Mouse (Mus musculus) heart, adult 18-20 months (tissue): ENCODE data around the gene Nacc2. TPM values are rescaled to one million over a fixed set of nuclear protein-coding genes. Genes with fewer than 3 reads are reported as not detected.

Experiments
- DNase-seq, 2 experiments: peaks; one replicate each; pipeline ENCODE4 v3.0.0; 2021 to 2022; ENCODE audit warnings: mixed read lengths in 1 of 2
- total RNA-seq, 2 experiments: library from RNA; stranded (reverse); gene quantifications; 2 replicates each; pipeline ENCODE4 v1.2.3; 2021

Nacc2 gene
- total RNA-seq, 2 experiments from 2014 or later = 29.4 to 30.2 TPM

DNA sequence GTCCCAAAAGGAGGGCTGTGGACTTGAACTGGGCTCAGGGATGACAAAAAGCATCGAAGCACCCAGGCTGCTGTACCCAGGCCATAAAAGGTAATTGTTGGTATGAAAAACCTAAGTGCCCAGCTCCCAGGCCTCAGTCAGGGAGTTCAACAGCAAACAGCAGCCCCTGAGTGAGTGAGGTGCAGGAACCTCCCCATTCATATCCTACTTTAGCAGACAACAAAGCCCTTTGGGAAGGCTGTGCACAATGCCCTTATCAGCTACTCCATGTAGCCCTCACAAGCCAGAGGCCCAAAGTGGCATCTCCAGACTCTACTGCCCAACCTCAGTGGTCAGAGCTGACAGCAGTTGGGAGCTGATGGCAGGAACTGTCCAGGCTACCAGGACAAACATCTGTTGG lies 23.2 kb downstream of the Nacc2 start:
- no peak for DNase-seq

GRCm38 (mm10) chr2:26099260-26099659 lies 23.8 kb downstream of the Nacc2 start:
- DNase-seq = no peak

- DNase-seq = no peak
These were observed 29.1 kb downstream of the Nacc2 start for GRCm38 (mm10) chr2:26093897-26094296.

DNA sequence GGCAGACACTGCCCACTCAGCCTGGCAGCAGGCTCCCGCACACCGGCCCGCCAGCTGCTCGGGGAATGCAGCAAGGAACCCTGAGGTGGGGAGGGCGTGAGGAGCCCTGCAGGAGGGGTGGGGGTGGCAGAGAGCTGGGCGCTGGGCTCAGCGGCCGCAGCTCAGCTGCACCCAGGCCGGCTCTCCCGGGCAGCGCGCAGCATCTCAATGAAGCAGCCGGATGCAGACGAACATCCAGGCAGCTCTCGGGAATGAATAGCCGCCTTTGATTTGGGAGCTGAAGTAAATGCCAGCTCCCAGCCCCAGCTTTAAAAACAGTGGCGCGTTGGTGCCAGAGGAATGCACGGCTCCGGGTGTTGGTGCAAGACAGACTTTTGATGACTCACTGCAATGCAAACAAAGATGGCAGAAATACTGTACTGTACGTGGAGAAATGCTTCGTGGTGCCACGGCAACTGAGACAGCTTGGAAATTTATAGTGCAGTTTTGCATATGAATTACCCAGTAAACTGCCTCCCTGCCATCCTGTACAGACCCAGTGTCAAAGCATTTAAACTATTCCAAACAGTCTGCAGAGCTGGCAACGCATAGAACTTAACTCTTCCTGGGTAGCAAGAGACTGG lies 31.1 kb downstream of the Nacc2 start:
- DNase-seq = no peak

DNA sequence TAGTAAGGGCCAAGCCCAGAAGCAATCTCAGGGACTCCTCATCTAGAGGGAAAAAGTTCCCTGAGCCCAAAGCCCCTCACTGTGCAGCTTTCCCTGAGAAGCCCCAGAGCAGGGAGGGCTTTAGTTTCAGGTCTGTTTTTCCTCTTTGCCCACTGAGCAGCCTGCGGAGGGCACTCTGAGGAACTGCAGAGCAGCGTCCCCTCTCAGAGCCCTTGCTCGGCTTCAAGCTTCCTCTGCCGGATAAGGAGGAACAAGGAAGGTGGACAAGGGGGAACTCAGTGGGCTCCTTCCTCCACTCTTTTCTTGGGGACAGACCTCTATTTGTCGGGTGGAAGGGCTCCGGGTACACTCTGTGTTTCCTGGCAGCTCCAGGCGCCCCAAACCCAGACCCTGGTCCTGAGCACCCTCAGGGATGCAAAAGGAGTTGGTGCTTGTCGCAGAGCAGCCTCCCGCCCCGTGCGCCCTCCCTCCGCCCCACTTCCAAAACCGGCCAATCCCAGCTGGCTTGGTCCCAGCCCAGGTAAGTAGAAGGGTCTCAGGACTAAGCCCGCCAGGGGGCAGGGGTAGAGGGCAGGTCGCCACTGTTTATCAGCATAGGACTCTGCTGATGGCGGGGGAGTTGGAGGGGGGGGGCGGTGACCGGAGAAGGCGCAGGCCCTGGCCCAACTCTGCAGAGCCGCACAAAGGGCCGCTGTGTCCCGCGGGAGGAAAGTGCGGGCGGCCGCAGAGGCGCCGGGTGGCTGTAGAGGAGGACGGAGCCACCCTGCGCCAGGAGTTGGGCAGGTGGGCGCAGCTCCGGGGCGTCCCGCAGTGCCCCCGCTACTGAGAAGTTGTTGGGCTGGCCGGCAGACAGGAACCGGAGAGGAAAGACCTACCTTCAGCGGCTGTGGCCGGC lies 31.9 kb downstream of the Nacc2 start:
- no peak for DNase-seq

DNA sequence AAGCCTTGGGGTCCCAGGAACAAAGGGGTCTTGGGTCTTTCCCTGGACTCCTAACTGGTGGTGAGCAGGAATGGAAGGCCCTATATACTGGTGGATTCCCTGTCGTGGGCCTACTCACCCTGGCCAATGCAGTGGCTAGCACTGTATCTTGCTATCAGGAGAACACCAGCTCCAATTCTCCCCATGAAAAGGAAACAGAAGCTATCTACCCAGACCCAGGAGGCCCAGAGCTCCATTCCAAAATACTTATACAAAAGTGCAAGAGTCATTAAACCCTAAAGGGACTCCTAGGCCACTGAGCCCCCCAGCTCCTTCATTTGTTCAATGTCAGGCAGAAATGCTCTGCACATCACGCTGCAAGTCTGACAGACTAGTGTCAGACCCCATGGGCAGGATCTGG lies 34.0 kb downstream of the Nacc2 start:
- no peak for DNase-seq

GRCm38 (mm10) chr2:26086926-26087600 lies 36.0 kb downstream of the Nacc2 start:
- peak in 1 of 2 experiments; percentile 43 for DNase-seq

- no peak for DNase-seq
These were observed 36.5 kb downstream of the Nacc2 start for GRCm38 (mm10) chr2:26086505-26086904.

DNA sequence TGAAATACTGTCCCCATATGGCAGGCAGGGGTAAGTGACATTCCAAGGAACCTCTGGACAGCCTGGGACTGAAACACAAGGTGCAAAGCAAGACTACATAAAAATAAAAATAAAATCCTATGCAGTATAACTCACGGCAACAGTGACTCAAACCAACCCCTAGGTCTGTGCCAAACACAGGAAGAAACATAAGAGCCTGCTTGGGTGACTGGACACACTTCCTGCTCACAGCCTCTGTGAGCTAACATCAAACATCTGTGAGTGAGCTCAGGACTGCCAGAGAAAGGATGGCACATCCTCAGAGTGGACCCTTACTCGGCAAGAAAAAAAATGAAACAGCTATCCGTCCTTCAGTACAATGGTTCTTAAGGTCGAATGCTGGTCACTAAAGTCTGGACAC lies 40.1 kb downstream of the Nacc2 start:
- DNase-seq = no peak

- no peak for DNase-seq
These were observed 42.2 kb downstream of the Nacc2 start for GRCm38 (mm10) chr2:26080830-26081229.

GRCm38 (mm10) chr2:26079409-26079808 lies 43.6 kb downstream of the Nacc2 start:
- no peak for DNase-seq

GRCm38 (mm10) chr2:26077068-26077467 lies 46.0 kb downstream of the Nacc2 start:
- no peak for DNase-seq

DNA sequence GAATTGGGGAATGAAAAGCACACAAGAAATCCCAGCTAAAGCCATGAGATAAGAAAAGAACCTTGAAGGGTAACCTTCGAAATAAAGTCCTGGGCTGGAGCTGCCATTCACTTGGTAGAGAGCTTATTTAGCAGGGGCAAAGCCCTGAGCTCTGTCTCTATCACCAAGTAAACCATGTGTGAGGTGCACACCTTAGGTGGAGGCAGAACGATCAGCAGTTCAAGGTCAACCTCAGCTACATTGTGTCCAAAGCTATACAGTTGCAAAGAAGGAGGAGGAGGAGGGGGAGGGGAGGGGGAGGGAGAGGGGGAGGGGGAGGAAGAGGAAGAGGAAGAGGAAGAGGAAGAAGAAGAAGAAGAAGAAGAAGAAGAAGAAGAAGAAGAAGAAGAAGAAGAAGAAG lies 46.9 kb downstream of the Nacc2 start:
- DNase-seq = no peak

- DNase-seq = no peak
These were observed 48.5 kb downstream of the Nacc2 start for GRCm38 (mm10) chr2:26074551-26074950.

- no peak for DNase-seq
These were observed 54.4 kb downstream of the Nacc2 start for GRCm38 (mm10) chr2:26068592-26068991.

GRCm38 (mm10) chr2:26068175-26068574 lies 54.8 kb downstream of the Nacc2 start:
- no peak for DNase-seq

DNA sequence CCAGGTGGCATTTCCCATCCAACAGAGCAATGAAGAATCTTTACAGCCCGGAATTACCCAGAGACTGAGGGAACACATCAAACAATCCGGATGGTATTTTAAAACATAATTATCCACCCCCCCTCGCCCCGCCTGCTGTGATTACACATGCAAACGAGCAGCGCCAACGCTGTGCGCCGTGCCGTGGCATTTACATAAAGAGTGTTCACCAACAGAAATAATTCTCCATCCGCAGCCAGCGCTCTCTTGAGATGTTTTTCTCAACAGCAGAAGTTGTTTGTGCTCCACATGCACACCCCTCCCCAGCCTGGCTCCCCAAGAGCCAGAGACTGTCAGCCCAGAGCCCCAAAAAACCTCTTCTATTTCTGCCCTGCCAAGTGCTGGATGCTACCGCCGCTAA lies 56.5 kb downstream of the Nacc2 start:
- DNase-seq = no peak

DNA sequence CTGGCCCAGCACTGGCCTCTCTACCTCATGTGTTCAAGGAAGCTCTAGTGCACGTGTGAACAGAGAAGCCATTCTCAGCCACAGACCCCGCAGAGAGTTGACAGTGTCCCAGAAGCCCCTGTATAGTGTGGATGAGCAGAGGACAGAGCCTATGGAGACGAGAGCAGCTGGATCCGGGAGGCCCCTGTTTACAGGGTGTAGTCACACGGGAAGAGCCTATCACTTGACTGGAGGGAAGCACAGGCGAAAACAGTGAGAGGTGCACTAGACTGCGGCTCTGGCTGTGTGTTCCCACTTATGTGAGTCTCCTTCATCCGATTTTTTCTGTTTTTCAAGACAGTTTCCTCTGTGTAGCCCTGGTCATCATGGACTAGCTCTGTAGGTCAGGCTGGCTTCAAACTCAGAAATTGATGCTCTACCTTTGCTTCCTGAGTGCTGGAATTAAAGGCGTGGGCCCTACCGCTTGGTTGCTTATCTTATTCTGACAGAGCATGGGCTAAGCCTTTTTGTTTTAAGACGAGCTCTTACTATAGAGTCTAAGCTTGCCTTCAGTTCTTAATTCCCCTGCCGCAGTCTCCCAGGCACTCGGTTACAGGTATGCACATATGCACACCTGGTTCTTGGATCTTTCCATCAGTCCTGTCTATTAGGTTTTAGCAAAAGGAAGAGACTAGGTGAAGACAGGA lies 60.1 kb downstream of the Nacc2 start:
- DNase-seq = no peak

GRCm38 (mm10) chr2:26062241-26062640 lies 60.8 kb downstream of the Nacc2 start:
- no peak for DNase-seq

DNA sequence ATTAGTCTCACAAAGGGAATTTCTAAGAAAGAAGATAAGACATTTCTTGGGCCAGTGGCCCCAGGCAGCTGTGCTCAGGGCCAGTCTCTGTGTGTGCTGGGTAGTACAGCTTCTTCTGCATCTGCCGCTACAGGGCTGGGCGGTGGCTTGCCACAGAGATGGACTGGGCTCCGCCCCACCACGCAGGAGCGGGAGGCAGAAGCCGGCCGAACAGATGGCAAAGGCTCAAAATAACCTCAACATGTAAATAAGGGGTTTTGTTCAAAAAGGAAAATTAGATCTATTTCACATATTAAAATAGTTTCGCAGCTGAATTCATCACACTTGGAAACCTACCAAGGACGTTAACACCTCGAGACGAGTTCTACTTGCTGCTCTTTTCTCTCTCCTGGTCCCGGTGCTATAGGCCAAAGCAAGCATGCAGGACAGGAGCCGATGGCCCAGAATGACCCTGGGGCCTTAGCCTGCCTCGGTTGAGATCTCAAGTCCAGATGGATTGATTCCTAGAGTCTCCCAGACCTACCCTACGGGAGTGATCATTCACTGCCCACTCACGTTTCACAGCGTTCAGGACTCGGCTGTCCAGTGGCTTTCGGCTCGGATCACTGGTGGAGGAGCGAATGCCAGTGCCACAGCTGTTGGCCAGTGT lies 61.9 kb downstream of the Nacc2 start:
- DNase-seq = no peak

- no peak for DNase-seq
These were observed 66.0 kb downstream of the Nacc2 start for GRCm38 (mm10) chr2:26057053-26057452.

DNA sequence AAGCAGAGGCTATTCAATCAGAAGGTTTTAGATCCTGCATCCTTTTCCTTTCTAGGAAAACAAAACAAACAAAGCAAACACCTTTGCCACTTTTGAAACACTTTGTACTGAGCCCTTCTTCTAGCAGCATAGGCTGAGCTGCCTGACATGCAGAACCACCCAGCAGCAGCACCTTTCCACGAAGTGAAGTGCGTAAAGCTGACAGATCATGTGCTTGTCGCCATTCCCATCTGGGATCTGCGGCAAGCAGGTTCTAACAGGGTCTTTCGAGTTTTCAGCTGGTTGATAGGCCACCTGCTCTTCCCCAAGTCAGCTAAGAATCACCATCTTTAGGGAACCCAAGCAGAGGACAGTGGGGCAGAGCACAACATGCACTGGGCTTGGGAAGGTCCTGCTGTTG lies 66.8 kb downstream of the Nacc2 start:
- DNase-seq = no peak
